Comparison of ENCODE assay signal across 10 mouse cellular contexts in the genomic region with DNA sequence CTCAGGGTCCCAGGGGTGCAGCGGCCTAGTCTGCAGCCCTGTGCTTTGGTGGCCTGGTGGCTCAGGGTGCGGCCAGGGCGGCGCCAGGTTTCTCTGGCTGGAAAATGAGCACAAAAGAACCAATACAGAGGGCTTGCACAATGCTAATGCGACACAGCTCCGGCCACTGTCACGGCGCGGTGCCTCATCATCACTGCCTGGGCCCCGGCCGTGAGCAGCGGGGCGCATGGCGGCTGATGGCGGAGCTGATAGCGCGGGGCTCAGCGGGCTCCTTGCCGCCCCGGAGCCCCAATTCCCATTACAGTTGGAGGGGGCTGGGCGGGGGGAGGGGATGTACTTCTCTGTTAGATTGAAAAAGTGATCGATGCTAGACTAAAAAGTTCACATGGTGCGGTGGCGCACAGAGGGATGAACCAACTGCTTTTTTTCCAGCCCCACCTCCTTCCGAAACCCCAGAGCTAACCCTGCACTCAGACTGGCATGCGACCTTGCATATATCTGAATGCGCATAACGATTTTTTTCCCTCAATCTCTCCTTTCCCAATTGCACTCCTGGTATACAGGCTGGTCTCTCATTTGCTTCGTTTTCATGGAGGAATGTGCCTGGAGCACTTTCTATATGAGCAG. TPM values are rescaled to one million over a fixed set of nuclear protein-coding genes. Genes with fewer than 3 reads are reported as not detected.
DNase-seq lines count a peak whose midpoint lies in the region; ATAC-seq lines count a peak whose summit lies in the region.
"Had no signal": no experiment of that assay in that cellular context is flagged by ENCODE, and none has a peak within 500 bp of the region (broad histone marks: within the 10 kb centered on the region; RNA-seq: fewer than 3 reads in every experiment).

No protein-coding gene starts in this region.

- H3K9ac ChIP-seq in kidney, embryonic 14.5 days (ENCODE audit: low read depth, low read length) = peak overlapping the region; percentile 35; the same call in 1 of the 2 replicates
- H3K9ac ChIP-seq in forebrain, embryonic 11.5 days (ENCODE audit: low read length) = peak overlapping the region; percentile 49
- H3K9ac ChIP-seq in limb, embryonic 13.5 days = peak overlapping the region; percentile 50
- H3K9ac ChIP-seq in neural tube, embryonic 14.5 days (replicated peaks; ENCODE audit: low read depth, low read length) = peak overlapping the region; percentile 37; the same call in 1 of the 2 replicates

- peak; percentile 32 for ATAC-seq in kidney, embryonic 14.5 days (ENCODE audit: low FRiP score, low TSS enrichment)
- 0 out of 2 replicates have a peak, but pooled peaks have one; percentile 51 for ATAC-seq in forebrain, embryonic 11.5 days (replicated peaks; ENCODE audit: low FRiP score)
- peak; percentile 59 for ATAC-seq in limb, embryonic 13.5 days (ENCODE audit: low FRiP score, low read depth)
- ATAC-seq in neural tube, embryonic 14.5 days (ENCODE audit: low read depth) = peak; percentile 68

- no peaks in the 10 kb centered on the region for H3K4me1 ChIP-seq in kidney, embryonic 14.5 days (ENCODE audit: control insufficient read depth, insufficient read depth, low read length)
- peaks cover 5% of the 10 kb centered on the region; the same call in 1 of the 2 replicates for H3K4me1 ChIP-seq in forebrain, embryonic 11.5 days (replicated peaks; ENCODE audit: control insufficient read depth, insufficient read depth, low read length)
- peaks cover 10% of the 10 kb centered on the region for H3K4me1 ChIP-seq in limb, embryonic 13.5 days
- peaks cover 9% of the 10 kb centered on the region; the same call in 1 of the 2 replicates for H3K4me1 ChIP-seq in neural tube, embryonic 14.5 days (ENCODE audit: control insufficient read depth, insufficient read depth, low read length)

- intact Hi-C loops in left cerebral cortex, postnatal 25 days (cut with DNase I) = no loop called here

- peak overlapping the region; percentile 44 for H3K4me2 ChIP-seq in kidney, embryonic 14.5 days (replicated peaks; ENCODE audit: low read depth, low read length)
- peak overlapping the region; percentile 58 for H3K4me2 ChIP-seq in forebrain, embryonic 11.5 days (ENCODE audit: low read depth, low read length, severe bottlenecking)
- H3K4me2 ChIP-seq in limb, embryonic 13.5 days (replicated peaks) = peak overlapping the region; percentile 73
- H3K4me2 ChIP-seq in neural tube, embryonic 14.5 days (ENCODE audit: low read depth, low read length) = peak overlapping the region; percentile 54

- WGBS in kidney, embryonic 14.5 days = 12% methylated on average over 29 of the region's 29 CpGs
- 8% methylated on average over 29 of the region's 29 CpGs for WGBS in forebrain, embryonic 11.5 days
- WGBS in limb, embryonic 13.5 days = 6% methylated on average over 29 of the region's 29 CpGs
- 9% methylated on average over 29 of the region's 29 CpGs for WGBS in neural tube, embryonic 14.5 days

- peaks cover 14% of the 10 kb centered on the region for H3K27me3 ChIP-seq in kidney, embryonic 14.5 days (ENCODE audit: control insufficient read depth, insufficient read depth, low read length)
- H3K27me3 ChIP-seq in forebrain, embryonic 11.5 days (ENCODE audit: control insufficient read depth, insufficient read depth, low read length) = peaks cover 3% of the 10 kb centered on the region; the same call in 1 of the 2 replicates
- peaks cover 13% of the 10 kb centered on the region for H3K27me3 ChIP-seq in limb, embryonic 13.5 days
- H3K27me3 ChIP-seq in neural tube, embryonic 14.5 days (ENCODE audit: control insufficient read depth, insufficient read depth, low read length) = peaks cover 5% of the 10 kb centered on the region; the same call in 1 of the 2 replicates

- no peak overlapping the region for H3K27ac ChIP-seq in kidney, embryonic 14.5 days (ENCODE audit: low read depth, low read length)
- H3K27ac ChIP-seq in forebrain, embryonic 11.5 days (ENCODE audit: low read depth, low read length) = no peak overlapping the region
- H3K27ac ChIP-seq in limb, embryonic 13.5 days = peak overlapping the region; percentile 55; the same call in 1 of the 2 replicates
- no peak overlapping the region for H3K27ac ChIP-seq in neural tube, embryonic 14.5 days (ENCODE audit: low read depth, low read length)

- 0 out of 2 replicates have a peak, but pooled peaks cover 2% of the 10 kb centered on the region for H3K9me3 ChIP-seq in kidney, embryonic 14.5 days (ENCODE audit: control insufficient read depth, low read length)
- H3K9me3 ChIP-seq in forebrain, embryonic 11.5 days (ENCODE audit: control insufficient read depth, low read length) = no peaks in the 10 kb centered on the region
- H3K9me3 ChIP-seq in limb, embryonic 13.5 days = no peaks in the 10 kb centered on the region
- H3K9me3 ChIP-seq in neural tube, embryonic 14.5 days (ENCODE audit: control insufficient read depth, low read length) = no peaks in the 10 kb centered on the region

- no peak for DNase-seq in kidney, adult 18-20 months
- no peak for DNase-seq in forebrain, embryonic 11.5 days (ENCODE audit: low spot score)
- no peak for DNase-seq in cerebellum, postnatal 36 days
- DNase-seq in left cerebral cortex, postnatal 25 days (ENCODE audit: low spot score in 2 of 2) = no peak
- no peak for DNase-seq in adrenal gland, adult 18-20 months (ENCODE audit: low spot score in 2 of 2)
- DNase-seq: heart, postnatal 4 days had no signal

- H3K36me3 ChIP-seq in kidney, embryonic 14.5 days (ENCODE audit: control insufficient read depth, insufficient read depth, low read length) = no peaks in the 10 kb centered on the region
- no peaks in the 10 kb centered on the region for H3K36me3 ChIP-seq in forebrain, embryonic 11.5 days (ENCODE audit: control insufficient read depth, insufficient read depth, low read length)
- H3K36me3 ChIP-seq in limb, embryonic 13.5 days = no peaks in the 10 kb centered on the region
- H3K36me3 ChIP-seq in neural tube, embryonic 14.5 days (ENCODE audit: control insufficient read depth, insufficient read depth, low read length) = no peaks in the 10 kb centered on the region

- peak overlapping the region; percentile 31 for H3K4me3 ChIP-seq in kidney, embryonic 14.5 days (ENCODE audit: low read length)
- peak overlapping the region; percentile 19 for H3K4me3 ChIP-seq in forebrain, embryonic 11.5 days (ENCODE audit: low read depth, low read length)
- H3K4me3 ChIP-seq in limb, embryonic 13.5 days = peak overlapping the region; percentile 37
- peak overlapping the region; percentile 17; the same call in 1 of the 2 replicates for H3K4me3 ChIP-seq in neural tube, embryonic 14.5 days (ENCODE audit: low read depth, low read length)

RNA-seq across cellular contexts. Expression of a gene that starts 54.7 kb away (rescaled TPM):
- not detected in 2 replicates for polyA plus RNA-seq in kidney, embryonic 14.5 days (2014; fragmentation: Nextera tagmentation; extraction: Ambion mirVana)
- polyA plus RNA-seq in forebrain, embryonic 11.5 days (2014; fragmentation: Nextera tagmentation; extraction: Ambion mirVana) = not detected in 2 replicates
- not detected in 2 replicates for polyA plus RNA-seq in limb, embryonic 13.5 days (2015; fragmentation: Nextera tagmentation; extraction: Ambion mirVana)
- not detected in 2 replicates for polyA plus RNA-seq in neural tube, embryonic 14.5 days (2014; fragmentation: Nextera tagmentation; extraction: Ambion mirVana)
- not detected for total RNA-seq in left cerebral cortex, postnatal 25 days (2021)
- total RNA-seq in adrenal gland, adult 18-20 months (2021) = not detected
- total RNA-seq: heart, postnatal 4 days; megakaryocyte progenitor cell, adult 5-6 weeks had no signal

RNA-seq across cellular contexts. Expression of a gene that starts 55.3 kb away (rescaled TPM):
- 34.8 and 52.2 TPM in 2 replicates for polyA plus RNA-seq in kidney, embryonic 14.5 days (2014; fragmentation: Nextera tagmentation; extraction: Ambion mirVana)
- 42.6 and 47.5 TPM in 2 replicates for polyA plus RNA-seq in forebrain, embryonic 11.5 days (2014; fragmentation: Nextera tagmentation; extraction: Ambion mirVana)
- polyA plus RNA-seq in limb, embryonic 13.5 days (2015; fragmentation: Nextera tagmentation; extraction: Ambion mirVana) = 52.0 and 52.7 TPM in 2 replicates
- 47.3 and 52.3 TPM in 2 replicates for polyA plus RNA-seq in neural tube, embryonic 14.5 days (2014; fragmentation: Nextera tagmentation; extraction: Ambion mirVana)
- 10 to 100 TPM; 58.4 to 63.8 TPM for total RNA-seq in left cerebral cortex, postnatal 25 days (2021)
- total RNA-seq in adrenal gland, adult 18-20 months (2021) = 10 to 100 TPM; 87.7 to 97.9 TPM
